Mouse (Mus musculus) bone marrow, adult 2 months (tissue): ENCODE results near the gene Sipa1l1. TPM values are rescaled to one million over a fixed set of nuclear protein-coding genes. Genes with fewer than 3 reads are reported as not detected.

Experiments
- H3K27ac ChIP-seq: fragments of 200-500 bp; 2 replicates; pipeline ENCODE4 v1.5.1; 2012; ENCODE audit warnings: low read depth, mild to moderate bottlenecking, control low read depth, inconsistent platforms, low read length; ENCODE audit not compliant: control insufficient read depth, poor library complexity, insufficient read depth
- H3K4me1 ChIP-seq: fragments of 200-500 bp; 2 replicates; pipeline ENCODE4 v1.6.1; 2011; ENCODE audit warnings: low read length; ENCODE audit not compliant: control insufficient read depth, insufficient read depth
- H3K4me3 ChIP-seq: fragments of 200-500 bp; replicated peaks from 2 replicates; pipeline ENCODE3; 2011; ENCODE audit warnings: mild to moderate bottlenecking, low read depth, low read length, control low read depth; ENCODE audit not compliant: control insufficient read depth
- CTCF ChIP-seq: fragments of 200-500 bp; IDR thresholded peaks from 2 replicates; pipeline ENCODE4 v1.5.1; 2011; ENCODE audit warnings: low read length, control low read depth; ENCODE audit not compliant: control insufficient read depth, insufficient read depth
- POLR2A ChIP-seq: fragments of 200-500 bp; IDR thresholded peaks from 2 replicates; pipeline ENCODE4 v1.6.1; 2011; ENCODE audit warnings: low read depth, mild to moderate bottlenecking, control low read depth, low read length, borderline replicate concordance; ENCODE audit not compliant: control insufficient read depth
- WGBS: fragments of 180-500 bp; shearing (Covaris S2); methylation state at CpG from one replicate; pipeline ENCODE4 v1.1.7; 2018; 5-methylcytosine and 5-hydroxymethylcytosine counted together
- polyA plus RNA-seq: library from polyadenylated mRNA; stranded (reverse); fragments of >200 nt; gene quantifications from 2 replicates; pipeline ENCODE4 v1.2.4, GENCODE M21; 2011; ENCODE audit warnings: low replicate concordance; ENCODE audit not compliant: missing spikeins, insufficient read depth, insufficient read length

Gene Sipa1l1
- polyA plus RNA-seq, 1 experiment, result 13.5 TPM

GRCm38 (mm10) chr12:82495936-82496335 is 326.8 kb downstream of the Sipa1l1 start:
- 72% methylated on average over 4 of the region's 4 CpGs for WGBS

GRCm38 (mm10) chr12:82497866-82498631 is 328.9 kb downstream of the Sipa1l1 start:
- no peaks in the 10 kb centered on the region for H3K4me1 ChIP-seq
- H3K27ac ChIP-seq, result no peak overlapping the region
- 55% methylated on average over 11 of the region's 11 CpGs for WGBS
- TF ChIP-seq CTCF, result peak; percentile 29
- no peak for TF ChIP-seq POLR2A
- no peak overlapping the region for H3K4me3 ChIP-seq

More at GRCm38 (mm10) chr12:82495936-82496335, 326.8 kb downstream of the Sipa1l1 start:
- no peak overlapping the region for H3K27ac ChIP-seq
- no peaks in the 10 kb centered on the region for H3K4me1 ChIP-seq
- TF ChIP-seq CTCF (no peak), POLR2A (no peak)
- H3K4me3 ChIP-seq, result no peak overlapping the region

DNA sequence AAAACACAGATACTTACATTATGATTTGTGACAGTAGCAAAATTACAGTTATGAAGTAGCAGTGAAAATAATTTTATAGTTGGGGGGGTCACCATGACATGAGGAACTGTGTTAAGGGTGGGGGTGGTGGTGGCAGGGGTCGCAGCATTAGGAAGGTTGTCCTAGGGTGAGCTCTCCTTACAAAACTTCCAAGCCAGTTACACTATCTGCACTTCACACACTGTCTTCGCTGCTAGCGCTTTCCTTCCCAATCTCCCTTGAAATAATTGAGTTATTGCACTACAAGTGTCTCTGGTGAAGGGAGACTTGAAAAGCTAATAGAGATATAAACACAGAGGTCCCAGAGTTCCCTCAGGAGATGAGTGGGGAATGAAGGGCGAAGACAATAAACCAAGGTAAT is 329.6 kb downstream of the Sipa1l1 start:
- H3K4me1 ChIP-seq, result no peaks in the 10 kb centered on the region
- H3K27ac ChIP-seq, result no peak overlapping the region
- no peak overlapping the region for H3K4me3 ChIP-seq
- WGBS, result 84% methylated on average over 4 of the region's 4 CpGs
- TF ChIP-seq CTCF, result no peak

GRCm38 (mm10) chr12:82499731-82500130 is 330.6 kb downstream of the Sipa1l1 start:
- no peak overlapping the region for H3K4me3 ChIP-seq
- WGBS, result 83% methylated on average over 5 of the region's 5 CpGs
- H3K4me1 ChIP-seq, result no peaks in the 10 kb centered on the region
- no peak for TF ChIP-seq CTCF
- TF ChIP-seq POLR2A, result no peak
- no peak overlapping the region for H3K27ac ChIP-seq
